8 mouse cellular contexts compared by ENCODE assay signal in genomic region chr11:114669651-114670168, GRCm38 (mm10). TPM values are rescaled to one million over a fixed set of nuclear protein-coding genes. Genes with fewer than 3 reads are reported as not detected.
DNase-seq lines count a peak whose midpoint lies in the region; ATAC-seq and TF ChIP-seq lines count a peak whose summit lies in the region.

No protein-coding gene starts in this region.

- H3K4me1 ChIP-seq in kidney, embryonic 15.5 days, result peaks cover 36% of the 10 kb centered on the region
- peaks cover 47% of the 10 kb centered on the region for H3K4me1 ChIP-seq in G1E (ENCODE audit: insufficient read depth, low read depth, low read length)
- H3K4me1 ChIP-seq in forebrain, embryonic 13.5 days, result peaks cover 20% of the 10 kb centered on the region
- H3K4me1 ChIP-seq in liver, embryonic 13.5 days (replicated peaks), result peaks cover 58% of the 10 kb centered on the region
- H3K4me1 ChIP-seq in stomach, embryonic 14.5 days (ENCODE audit: control insufficient read depth, insufficient read depth, low read length), result peaks cover 13% of the 10 kb centered on the region; the same call in 1 of the 2 replicates

- peak overlapping the region; percentile 91 for H3K9ac ChIP-seq in kidney, embryonic 15.5 days
- H3K9ac ChIP-seq in forebrain, embryonic 13.5 days, result peak overlapping the region; percentile 89
- peak overlapping the region; percentile 94 for H3K9ac ChIP-seq in liver, embryonic 13.5 days
- peak overlapping the region; percentile 93 for H3K9ac ChIP-seq in stomach, embryonic 14.5 days (replicated peaks; ENCODE audit: low read depth, low read length)

- no peak for ATAC-seq in kidney, embryonic 15.5 days (replicated peaks; ENCODE audit: low FRiP score)
- ATAC-seq in G1E (ENCODE audit: extremely low read depth, insufficient number of reproducible peaks, low FRiP score, poor library complexity, severe bottlenecking), result no peak
- no peak for ATAC-seq in forebrain, embryonic 13.5 days
- ATAC-seq in liver, embryonic 13.5 days (ENCODE audit: low read depth), result peak; percentile 24; the same call in 1 of the 2 replicates
- no peak for ATAC-seq in stomach, embryonic 14.5 days (ENCODE audit: insufficient number of reproducible peaks, insufficient read depth, low FRiP score, low read depth)

- peaks cover 15% of the 10 kb centered on the region for H3K27me3 ChIP-seq in kidney, embryonic 15.5 days
- H3K27me3 ChIP-seq in G1E (ENCODE audit: insufficient read depth, low read length), result peaks cover 5% of the 10 kb centered on the region
- H3K27me3 ChIP-seq in forebrain, embryonic 13.5 days, result 0 out of 2 replicates have a peak, but pooled peaks cover 5% of the 10 kb centered on the region
- H3K27me3 ChIP-seq in liver, embryonic 13.5 days, result peaks cover 5% of the 10 kb centered on the region; the same call in 1 of the 2 replicates
- H3K27me3 ChIP-seq in stomach, embryonic 14.5 days (ENCODE audit: control insufficient read depth, insufficient read depth, low read length), result no peaks in the 10 kb centered on the region

- H3K36me3 ChIP-seq in kidney, embryonic 15.5 days, result peaks cover 42% of the 10 kb centered on the region
- peaks cover 59% of the 10 kb centered on the region for H3K36me3 ChIP-seq in G1E (replicated peaks)
- H3K36me3 ChIP-seq in forebrain, embryonic 13.5 days (ENCODE audit: poor library complexity, severe bottlenecking), result peaks cover 44% of the 10 kb centered on the region
- H3K36me3 ChIP-seq in liver, embryonic 13.5 days, result peaks cover 45% of the 10 kb centered on the region
- peaks cover 39% of the 10 kb centered on the region for H3K36me3 ChIP-seq in stomach, embryonic 14.5 days (ENCODE audit: control insufficient read depth, insufficient read depth, low read length)

- no peaks in the 10 kb centered on the region for H3K9me3 ChIP-seq in kidney, embryonic 15.5 days (replicated peaks)
- H3K9me3 ChIP-seq in G1E (replicated peaks), result no peaks in the 10 kb centered on the region
- H3K9me3 ChIP-seq in forebrain, embryonic 13.5 days (replicated peaks), result no peaks in the 10 kb centered on the region
- H3K9me3 ChIP-seq in liver, embryonic 13.5 days (replicated peaks), result no peaks in the 10 kb centered on the region
- no peaks in the 10 kb centered on the region for H3K9me3 ChIP-seq in stomach, embryonic 14.5 days (ENCODE audit: control insufficient read depth, low read depth, low read length)

- no peak for TF ChIP-seq CTCF in G1E (IDR thresholded peaks at IDR 0.05; ENCODE audit: low read depth, low read length)

- H3K27ac ChIP-seq in kidney, embryonic 15.5 days, result peak overlapping the region; percentile 92; the same call in 1 of the 2 replicates
- peak overlapping the region; percentile 94; the same call in 1 of the 2 replicates for H3K27ac ChIP-seq in forebrain, embryonic 13.5 days
- H3K27ac ChIP-seq in liver, embryonic 13.5 days, result peak overlapping the region; percentile 86
- peak overlapping the region; percentile 89; the same call in 1 of the 2 replicates for H3K27ac ChIP-seq in stomach, embryonic 14.5 days (ENCODE audit: low read length)

- DNase-seq in kidney, postnatal 14 days, result no peak
- peak; percentile 22 for DNase-seq in G1E (ENCODE audit: low spot score)
- no peak for DNase-seq in liver, embryonic 13.5 days
- no peak for DNase-seq in urinary bladder, postnatal 10 days (ENCODE audit: low spot score)
- DNase-seq in embryo, embryonic 10 days (ENCODE audit: low spot score), result no peak

- 15% methylated on average over 12 of the region's 12 CpGs for WGBS in kidney, embryonic 15.5 days
- WGBS in forebrain, embryonic 13.5 days, result 25% methylated on average over 12 of the region's 12 CpGs
- WGBS in liver, embryonic 13.5 days (ENCODE audit: insufficient replicate concordance), result 5% methylated on average over 12 of the region's 12 CpGs
- 18% methylated on average over 12 of the region's 12 CpGs for WGBS in stomach, embryonic 14.5 days

- peak overlapping the region; percentile 81 for H3K4me3 ChIP-seq in kidney, embryonic 15.5 days (replicated peaks)
- peak overlapping the region; percentile 94 for H3K4me3 ChIP-seq in G1E (ENCODE audit: low read depth, low read length)
- peak overlapping the region; percentile 93 for H3K4me3 ChIP-seq in forebrain, embryonic 13.5 days
- peak overlapping the region; percentile 92 for H3K4me3 ChIP-seq in liver, embryonic 13.5 days (replicated peaks)
- H3K4me3 ChIP-seq in stomach, embryonic 14.5 days (ENCODE audit: low read depth, low read length), result peak overlapping the region; percentile 87

- peak overlapping the region; percentile 65 for H3K4me2 ChIP-seq in kidney, embryonic 15.5 days
- H3K4me2 ChIP-seq in forebrain, embryonic 13.5 days, result peak overlapping the region; percentile 95
- peak overlapping the region; percentile 92 for H3K4me2 ChIP-seq in liver, embryonic 13.5 days
- peak overlapping the region; percentile 56 for H3K4me2 ChIP-seq in stomach, embryonic 14.5 days (replicated peaks; ENCODE audit: low read depth, low read length)

RNA-seq across cellular contexts. Expression of gene Rpl38, which starts 1.4 kb away (rescaled TPM):
- polyA plus RNA-seq in kidney, embryonic 15.5 days (2015; fragmentation: Nextera tagmentation; extraction: Ambion mirVana), result 1,080 and 1,196 TPM in 2 replicates
- 841 and 875 TPM in 2 replicates for total RNA-seq in G1E (2014; fragmentation: Nextera tagmentation)
- total RNA-seq in G1E (2017), result 2,691 and 2,853 TPM in 2 replicates
- polyA plus RNA-seq in G1E (2012), result 272 and 420 TPM in 2 replicates
- polyA plus RNA-seq in forebrain, embryonic 13.5 days (2015; fragmentation: Nextera tagmentation; extraction: Ambion mirVana), result 911 and 1,077 TPM in 2 replicates
- 1,120 and 1,164 TPM in 2 replicates for polyA plus RNA-seq in liver, embryonic 13.5 days (2015; fragmentation: Nextera tagmentation; extraction: Ambion mirVana)
- polyA plus RNA-seq in stomach, embryonic 14.5 days (2014; fragmentation: Nextera tagmentation; extraction: Ambion mirVana), result 974 and 1,057 TPM in 2 replicates

RNA-seq across cellular contexts. Expression of gene Ttyh2, which starts 5.5 kb away (rescaled TPM):
- 15.2 and 15.8 TPM in 2 replicates for polyA plus RNA-seq in kidney, embryonic 15.5 days (2015; fragmentation: Nextera tagmentation; extraction: Ambion mirVana)
- 0.38 and 0.87 TPM in 2 replicates for total RNA-seq in G1E (2014; fragmentation: Nextera tagmentation)
- total RNA-seq in G1E (2017), result 2.0 and 2.9 TPM in 2 replicates
- polyA plus RNA-seq in G1E (2012), result 0.47 and 0.74 TPM in 2 replicates
- 21.6 and 22.3 TPM in 2 replicates for polyA plus RNA-seq in forebrain, embryonic 13.5 days (2015; fragmentation: Nextera tagmentation; extraction: Ambion mirVana)
- polyA plus RNA-seq in liver, embryonic 13.5 days (2015; fragmentation: Nextera tagmentation; extraction: Ambion mirVana), result 5.9 and 7.1 TPM in 2 replicates
- 12.5 and 13.8 TPM in 2 replicates for polyA plus RNA-seq in stomach, embryonic 14.5 days (2014; fragmentation: Nextera tagmentation; extraction: Ambion mirVana)

RNA-seq across cellular contexts. Expression of gene Dnaic2, which starts 57.5 kb away (rescaled TPM):
- polyA plus RNA-seq in kidney, embryonic 15.5 days (2015; fragmentation: Nextera tagmentation; extraction: Ambion mirVana), result 0.41 and 0.56 TPM in 2 replicates
- total RNA-seq in G1E (2014; fragmentation: Nextera tagmentation) (not detected in 2 replicates), G1E (2017) (0.06 TPM in 1 of 2 replicates, not detected in the other)
- not detected in 2 replicates for polyA plus RNA-seq in G1E (2012)
- 1.8 and 3.7 TPM in 2 replicates for polyA plus RNA-seq in forebrain, embryonic 13.5 days (2015; fragmentation: Nextera tagmentation; extraction: Ambion mirVana)
- 0.06 TPM in 1 of 2 replicates, not detected in the other for polyA plus RNA-seq in liver, embryonic 13.5 days (2015; fragmentation: Nextera tagmentation; extraction: Ambion mirVana)
- 0.25 and 0.38 TPM in 2 replicates for polyA plus RNA-seq in stomach, embryonic 14.5 days (2014; fragmentation: Nextera tagmentation; extraction: Ambion mirVana)
